ENCODE assay signal across 8 mouse cellular contexts in the genomic region with DNA sequence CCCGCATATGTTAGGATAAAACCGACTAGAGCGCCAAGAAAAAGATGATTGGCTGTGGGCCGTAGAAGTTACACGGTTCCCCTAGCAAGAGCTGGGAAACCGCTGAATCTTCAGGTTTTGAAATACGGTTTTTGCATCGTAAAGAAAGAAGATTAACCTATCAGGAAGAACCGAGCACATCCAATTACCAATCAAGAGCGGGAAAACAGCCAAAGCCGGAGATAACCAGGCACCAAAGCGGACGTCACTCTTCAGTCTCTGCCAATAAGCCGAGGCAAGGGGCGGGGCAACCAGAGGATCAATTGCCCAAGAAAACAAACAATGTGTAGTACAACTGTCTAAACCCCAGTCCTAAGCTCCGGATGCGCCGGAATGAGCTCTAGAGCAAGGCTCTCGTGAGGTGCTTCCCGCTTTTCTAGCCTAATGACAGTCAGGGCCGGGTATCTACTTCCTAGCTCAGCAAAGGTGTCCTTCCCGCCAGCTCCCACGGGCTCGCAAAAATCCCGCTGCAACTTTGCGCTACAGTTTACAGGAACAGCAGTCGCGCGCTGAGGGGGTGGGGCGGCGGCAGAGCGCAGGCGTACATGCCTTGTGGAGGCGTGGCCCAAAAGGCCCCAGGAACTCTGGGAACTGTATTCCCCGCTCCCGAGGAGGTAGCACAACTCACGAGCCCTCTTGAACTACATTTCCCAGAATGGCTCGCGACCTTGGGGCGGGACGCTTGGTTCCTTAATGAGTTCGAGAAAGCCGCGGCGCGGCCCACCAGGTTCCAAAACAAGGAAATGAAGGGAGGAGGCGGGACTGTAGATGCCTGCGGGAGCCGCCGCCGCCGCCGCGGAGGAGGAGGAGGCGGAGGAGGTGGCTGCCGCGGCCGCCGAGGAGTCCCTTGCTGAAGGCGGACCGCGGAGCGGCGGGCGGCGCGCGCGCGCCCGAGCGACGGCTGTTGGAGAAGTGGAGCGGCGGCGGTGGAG. TPM values are rescaled to one million over a fixed set of nuclear protein-coding genes. Genes with fewer than 3 reads are reported as not detected.
DNase-seq lines count a peak whose midpoint lies in the region; ATAC-seq and TF ChIP-seq lines count a peak whose summit lies in the region.

No protein-coding gene starts in this region.

- TF ChIP-seq CTCF in kidney, postnatal 0 days (IDR thresholded peaks at IDR 0.05; ENCODE audit: low read depth) = no peak

- H3K4me2 ChIP-seq in heart, embryonic 12.5 days = peak overlapping the region; percentile 72
- peak overlapping the region; percentile 70 for H3K4me2 ChIP-seq in kidney, postnatal 0 days (ENCODE audit: low read length)
- H3K4me2 ChIP-seq in liver, embryonic 11.5 days = peak overlapping the region; percentile 85
- H3K4me2 ChIP-seq in stomach, embryonic 14.5 days (replicated peaks; ENCODE audit: low read depth, low read length) = peak overlapping the region; percentile 41

- WGBS in heart, embryonic 12.5 days = under 1% methylated on average over 69 of the region's 76 CpGs
- under 1% methylated on average over 67 of the region's 76 CpGs for WGBS in kidney, postnatal 0 days
- WGBS in liver, embryonic 11.5 days = under 1% methylated on average over 74 of the region's 76 CpGs
- WGBS in stomach, embryonic 14.5 days = under 1% methylated on average over 75 of the region's 76 CpGs

- peak; percentile 100 for DNase-seq in CD4-positive helper T cell, adult 2 months (ENCODE audit: low read depth, low spot score)
- DNase-seq in brain, embryonic 18.5 days (ENCODE audit: low read depth, low spot score) = peak; percentile 99
- peak; percentile 99 for DNase-seq in kidney, postnatal 0 days (ENCODE audit: low spot score)
- DNase-seq in liver, embryonic 11.5 days (ENCODE audit: low spot score) = peak; percentile 96
- peak; percentile 99 for DNase-seq in naive thymus-derived CD4-positive, alpha-beta T cell, adult 2 months (ENCODE audit: low read depth)

- no peaks in the 10 kb centered on the region for H3K36me3 ChIP-seq in heart, embryonic 12.5 days
- H3K36me3 ChIP-seq in kidney, postnatal 0 days (ENCODE audit: insufficient read depth, low read length) = no peaks in the 10 kb centered on the region
- no peaks in the 10 kb centered on the region for H3K36me3 ChIP-seq in liver, embryonic 11.5 days (ENCODE audit: control insufficient read depth, insufficient read depth, low read length)
- no peaks in the 10 kb centered on the region for H3K36me3 ChIP-seq in stomach, embryonic 14.5 days (ENCODE audit: control insufficient read depth, insufficient read depth, low read length)

- peak overlapping the region; percentile 90 for H3K27ac ChIP-seq in heart, embryonic 12.5 days (ENCODE audit: poor library complexity, severe bottlenecking)
- peak overlapping the region; percentile 97 for H3K27ac ChIP-seq in kidney, postnatal 0 days
- peak overlapping the region; percentile 99 for H3K27ac ChIP-seq in liver, embryonic 11.5 days (ENCODE audit: low read depth, low read length)
- peak overlapping the region; percentile 95 for H3K27ac ChIP-seq in stomach, embryonic 14.5 days (ENCODE audit: low read length)

- no peaks in the 10 kb centered on the region for H3K9me3 ChIP-seq in heart, embryonic 12.5 days (replicated peaks)
- H3K9me3 ChIP-seq in kidney, postnatal 0 days (replicated peaks; ENCODE audit: low read length) = no peaks in the 10 kb centered on the region
- H3K9me3 ChIP-seq in liver, embryonic 11.5 days (ENCODE audit: control insufficient read depth, low read length) = no peaks in the 10 kb centered on the region
- H3K9me3 ChIP-seq in stomach, embryonic 14.5 days (ENCODE audit: control insufficient read depth, low read depth, low read length) = no peaks in the 10 kb centered on the region

- ATAC-seq in erythroid progenitor cell, adult 5-6 weeks (replicated peaks; ENCODE audit: low FRiP score, poor library complexity, severe bottlenecking) = peak; percentile 85
- peak; percentile 98 for ATAC-seq in heart, embryonic 12.5 days (ENCODE audit: insufficient number of reproducible peaks, low FRiP score)
- peak; percentile 98 for ATAC-seq in kidney, postnatal 0 days (replicated peaks; ENCODE audit: low FRiP score, low read depth)
- peak; percentile 95 for ATAC-seq in liver, embryonic 11.5 days (replicated peaks; ENCODE audit: low FRiP score)
- ATAC-seq in stomach, embryonic 14.5 days (ENCODE audit: insufficient number of reproducible peaks, insufficient read depth, low FRiP score, low read depth) = peak; percentile 98

- peak overlapping the region; percentile 83 for H3K9ac ChIP-seq in heart, embryonic 12.5 days
- peak overlapping the region; percentile 86 for H3K9ac ChIP-seq in kidney, postnatal 0 days (ENCODE audit: low read depth, low read length)
- peak overlapping the region; percentile 82 for H3K9ac ChIP-seq in liver, embryonic 11.5 days (ENCODE audit: low read depth, low read length)
- peak overlapping the region; percentile 74 for H3K9ac ChIP-seq in stomach, embryonic 14.5 days (replicated peaks; ENCODE audit: low read depth, low read length)

- peak overlapping the region; percentile 75 for H3K4me3 ChIP-seq in heart, embryonic 12.5 days
- H3K4me3 ChIP-seq in kidney, postnatal 0 days (replicated peaks; ENCODE audit: low read depth, low read length) = peak overlapping the region; percentile 74
- H3K4me3 ChIP-seq in liver, embryonic 11.5 days (ENCODE audit: low read depth, low read length) = peak overlapping the region; percentile 88
- H3K4me3 ChIP-seq in stomach, embryonic 14.5 days (ENCODE audit: low read depth, low read length) = peak overlapping the region; percentile 89

- peaks cover 11% of the 10 kb centered on the region for H3K4me1 ChIP-seq in heart, embryonic 12.5 days (replicated peaks)
- H3K4me1 ChIP-seq in kidney, postnatal 0 days (replicated peaks; ENCODE audit: insufficient read depth, low read length) = peaks cover 4% of the 10 kb centered on the region; the same call in 1 of the 2 replicates
- peaks cover 14% of the 10 kb centered on the region; the same call in 1 of the 2 replicates for H3K4me1 ChIP-seq in liver, embryonic 11.5 days (replicated peaks; ENCODE audit: control insufficient read depth, insufficient read depth, low read length)
- peaks cover 11% of the 10 kb centered on the region for H3K4me1 ChIP-seq in stomach, embryonic 14.5 days (ENCODE audit: control insufficient read depth, insufficient read depth, low read length)

- no peaks in the 10 kb centered on the region for H3K27me3 ChIP-seq in heart, embryonic 12.5 days (replicated peaks)
- H3K27me3 ChIP-seq in kidney, postnatal 0 days (ENCODE audit: insufficient read depth, low read length) = no peaks in the 10 kb centered on the region
- H3K27me3 ChIP-seq in liver, embryonic 11.5 days (replicated peaks; ENCODE audit: control insufficient read depth, insufficient read depth, low read length) = no peaks in the 10 kb centered on the region
- no peaks in the 10 kb centered on the region for H3K27me3 ChIP-seq in stomach, embryonic 14.5 days (ENCODE audit: control insufficient read depth, insufficient read depth, low read length)

RNA-seq across cellular contexts. Expression of gene Cdk19, which starts 9.5 kb away (rescaled TPM):
- total RNA-seq in erythroid progenitor cell, adult 5-6 weeks (2015; ENCODE audit: low replicate concordance) = 31.4 and 36.9 TPM in 2 replicates
- 30.5 and 34.6 TPM in 2 replicates for total RNA-seq in erythroid progenitor cell, adult 5-6 weeks (2017; ENCODE audit: low replicate concordance)
- polyA plus RNA-seq in heart, embryonic 12.5 days (2016; fragmentation: Nextera tagmentation; extraction: Ambion mirVana) = 9.5 and 11.2 TPM in 2 replicates
- polyA plus RNA-seq in kidney, postnatal 0 days (2015; fragmentation: Nextera tagmentation; extraction: Ambion mirVana) = 7.2 and 7.3 TPM in 2 replicates
- polyA plus RNA-seq in liver, embryonic 11.5 days (2014; fragmentation: Nextera tagmentation; extraction: Ambion mirVana) = 4.4 and 4.6 TPM in 2 replicates
- 11.1 and 11.9 TPM in 2 replicates for polyA plus RNA-seq in stomach, embryonic 14.5 days (2014; fragmentation: Nextera tagmentation; extraction: Ambion mirVana)

RNA-seq across cellular contexts. Expression of gene Amd1, which starts 46.9 kb away (rescaled TPM):
- total RNA-seq in erythroid progenitor cell, adult 5-6 weeks (2015; ENCODE audit: low replicate concordance) = 80.7 and 121 TPM in 2 replicates
- 79.4 and 101 TPM in 2 replicates for total RNA-seq in erythroid progenitor cell, adult 5-6 weeks (2017; ENCODE audit: low replicate concordance)
- 47.1 and 51.9 TPM in 2 replicates for polyA plus RNA-seq in heart, embryonic 12.5 days (2016; fragmentation: Nextera tagmentation; extraction: Ambion mirVana)
- polyA plus RNA-seq in kidney, postnatal 0 days (2015; fragmentation: Nextera tagmentation; extraction: Ambion mirVana) = 44.1 and 46.9 TPM in 2 replicates
- polyA plus RNA-seq in liver, embryonic 11.5 days (2014; fragmentation: Nextera tagmentation; extraction: Ambion mirVana) = 130 and 136 TPM in 2 replicates
- 84.4 and 85.2 TPM in 2 replicates for polyA plus RNA-seq in stomach, embryonic 14.5 days (2014; fragmentation: Nextera tagmentation; extraction: Ambion mirVana)

Comparison
In these comparisons a context has a peak if more than half of its experiments do, and no peak if none do; other contexts are left out.
1. Peak in every context shown above with its lines: DNase-seq, ATAC-seq, H3K4me3 ChIP-seq and H3K27ac ChIP-seq.